Mouse (Mus musculus) liver (tissue): ENCODE results near the gene Gm14214.
A peak's percentile ranks its signal among the peaks of the same experiment; 100 is the strongest.

Experiments
- DNase-seq: peaks from one replicate; pipeline ENCODE4 v3.0.0-alpha.2; 2020; ENCODE audit warnings: mixed read lengths

Gene Gm14214

DNA sequence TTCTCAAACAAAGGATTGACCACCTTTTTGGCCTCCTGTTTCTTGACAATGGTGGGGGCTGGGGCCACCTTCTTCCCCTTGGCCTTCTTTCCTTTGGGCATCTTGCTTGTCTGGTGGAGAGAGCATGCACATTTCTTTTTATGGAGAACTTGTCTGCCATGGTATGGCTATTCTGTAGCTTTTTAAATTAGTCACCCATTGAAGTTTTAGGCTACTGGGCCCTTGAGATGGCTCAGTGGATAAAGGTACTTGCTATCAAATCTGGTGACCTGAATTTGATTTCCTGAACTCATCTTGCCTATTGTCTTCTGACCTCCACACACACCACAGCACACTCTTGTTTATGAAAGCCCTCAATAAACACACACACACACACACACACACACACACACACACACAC is at the start of gene Gm14214:
Gene Gm14214 (minus strand): TSS at position 101 of the 400 bp plus-strand sequence.
- DNase-seq = no peak

DNA sequence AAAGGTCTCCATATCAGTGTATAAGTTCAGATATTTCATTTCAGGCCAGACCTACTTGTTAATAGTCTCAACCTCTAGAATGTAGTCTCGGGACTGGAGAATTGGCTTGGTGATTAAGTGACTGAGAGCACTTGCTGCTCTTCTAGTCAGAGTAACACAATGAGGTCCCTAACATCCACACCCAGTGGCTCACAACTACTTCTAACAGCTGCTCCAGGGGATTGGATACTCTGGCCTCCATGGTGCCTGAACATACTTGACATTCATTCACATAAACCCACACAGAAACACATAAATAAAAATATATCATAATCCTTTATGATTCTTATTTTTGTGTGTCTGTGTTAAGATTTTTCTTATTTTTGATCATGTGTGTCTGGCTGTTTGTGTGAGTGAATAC is 48.8 kb upstream of the Gm14214 start:
- no peak for DNase-seq

DNA sequence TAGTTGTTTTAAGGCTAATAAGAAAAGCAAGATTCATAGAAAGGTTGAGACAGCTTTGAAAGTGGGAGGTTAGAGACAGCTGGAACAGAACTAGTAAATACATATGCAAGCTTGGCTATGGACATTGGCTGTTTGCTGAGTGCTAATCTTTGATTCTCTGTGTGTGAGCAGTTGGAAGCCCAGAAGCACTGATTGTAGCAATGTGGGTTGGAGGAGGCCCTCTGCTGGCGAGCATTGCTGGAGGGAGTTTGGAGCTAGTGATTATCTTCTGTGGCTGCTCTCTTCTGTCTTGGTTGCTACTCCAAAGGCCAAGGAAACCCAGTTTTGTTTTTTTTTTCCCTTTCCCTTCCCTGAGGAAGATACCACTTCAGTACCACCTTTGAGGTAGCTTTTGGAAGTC is 48.0 kb upstream of the Gm14214 start:
- peak; percentile 56 for DNase-seq

DNA sequence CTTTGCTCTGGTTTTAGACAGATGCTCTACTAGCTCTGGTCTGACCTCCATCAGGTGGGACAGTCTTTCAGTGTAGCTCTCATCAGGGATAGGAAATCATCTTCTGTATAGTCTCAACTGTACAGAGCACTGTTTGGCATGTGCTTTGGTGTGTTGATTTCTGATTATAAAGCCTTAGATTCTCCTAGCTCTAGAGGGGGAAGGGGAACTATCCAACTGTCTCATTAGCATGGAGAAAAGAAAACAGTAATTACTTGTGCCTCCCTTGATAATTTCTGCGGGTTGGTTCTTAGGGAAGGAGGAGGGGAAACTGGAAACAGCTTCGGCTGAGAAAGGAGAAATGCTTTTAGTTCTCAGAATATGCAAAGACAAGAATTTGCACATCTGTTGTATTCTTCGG is 47.3 kb upstream of the Gm14214 start:
- DNase-seq = no peak

DNA sequence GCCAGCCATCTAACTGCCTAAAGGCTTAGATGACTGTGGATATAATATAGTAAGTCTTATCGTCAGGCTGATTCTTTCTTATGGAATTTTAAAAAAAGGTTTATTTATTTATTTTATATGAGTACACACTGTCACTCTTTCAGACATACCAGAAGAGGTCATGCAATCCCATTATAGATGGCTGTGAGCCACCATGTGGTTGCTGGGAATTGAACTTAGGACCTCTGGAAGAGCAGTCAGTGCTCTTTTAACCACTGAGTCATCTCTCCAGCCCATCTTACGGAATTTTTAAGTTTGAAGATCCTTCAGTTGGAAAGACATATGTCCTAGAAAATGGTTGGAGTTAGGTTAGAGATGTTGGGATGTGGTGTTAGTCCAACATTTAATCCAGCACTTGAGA is 43.6 kb upstream of the Gm14214 start:
- DNase-seq = no peak

DNA sequence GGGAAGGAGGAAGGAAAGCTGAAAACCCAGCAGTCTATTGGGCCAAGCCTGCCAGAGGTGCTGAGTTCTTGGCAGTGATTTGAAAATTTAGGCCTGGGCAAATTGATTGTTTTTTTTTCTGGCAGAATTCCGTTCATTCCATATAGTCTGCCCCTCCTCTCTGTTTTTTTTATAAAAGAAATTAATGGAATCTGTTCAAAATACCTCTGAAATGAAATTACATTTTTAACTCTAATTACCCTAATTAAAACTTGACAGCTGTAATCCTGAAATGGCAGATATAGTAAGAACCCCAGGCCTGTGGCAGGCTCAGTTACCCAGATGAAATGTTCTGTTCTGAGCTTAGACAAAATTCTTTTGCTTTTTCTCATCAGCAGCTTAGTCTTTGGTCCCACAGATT is 41.0 kb upstream of the Gm14214 start:
- DNase-seq = no peak

DNA sequence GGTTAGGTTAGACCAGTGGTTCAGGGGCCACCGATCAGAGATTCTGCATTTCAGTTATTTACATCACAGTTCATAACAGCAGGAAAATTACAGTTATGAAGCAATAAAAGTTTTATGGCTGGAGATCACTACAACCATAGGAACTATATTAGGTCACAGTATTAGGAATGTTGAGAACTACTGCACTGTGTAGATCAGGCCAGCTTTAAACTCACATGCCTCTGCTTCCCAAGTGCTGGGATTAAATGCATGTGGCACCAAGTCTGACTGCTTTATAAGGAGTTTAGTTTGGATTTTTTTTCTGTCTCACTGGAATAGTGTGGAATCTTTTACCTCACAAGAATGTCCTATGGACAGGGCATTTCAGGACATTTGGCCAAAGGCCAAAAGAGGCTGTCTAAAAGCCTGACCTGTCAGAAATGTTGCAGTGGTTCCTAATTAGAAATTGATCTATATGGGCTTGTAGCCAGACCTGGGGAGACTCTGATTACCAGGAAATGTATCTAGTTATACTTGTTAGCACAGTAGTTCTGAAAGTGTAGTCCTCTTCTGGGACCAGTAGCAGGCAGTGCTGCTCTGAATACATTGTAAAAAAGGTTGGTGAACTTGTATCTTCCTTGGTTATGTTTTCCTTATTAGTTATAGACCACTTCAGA is 39.4 kb upstream of the Gm14214 start:
- DNase-seq = no peak

DNA sequence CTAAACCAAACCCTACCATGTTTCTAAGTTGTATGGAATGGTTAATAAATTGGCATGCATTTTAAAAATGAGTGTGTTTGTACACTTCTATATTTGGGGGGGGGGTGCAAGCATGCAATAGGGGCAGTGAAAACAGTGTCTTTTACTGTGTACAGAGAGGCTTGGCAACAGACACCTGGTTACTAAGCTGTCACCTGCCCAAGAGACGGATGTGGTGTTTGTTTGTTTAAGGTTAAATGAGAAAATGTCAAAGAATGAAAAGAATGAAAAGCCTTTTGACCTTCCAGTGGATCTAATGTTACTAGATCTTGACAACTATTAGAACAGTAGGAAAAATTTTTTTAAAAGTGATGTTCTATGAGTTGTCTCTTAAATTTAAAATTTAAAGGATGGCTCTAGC is 37.9 kb upstream of the Gm14214 start:
- DNase-seq = no peak

DNA sequence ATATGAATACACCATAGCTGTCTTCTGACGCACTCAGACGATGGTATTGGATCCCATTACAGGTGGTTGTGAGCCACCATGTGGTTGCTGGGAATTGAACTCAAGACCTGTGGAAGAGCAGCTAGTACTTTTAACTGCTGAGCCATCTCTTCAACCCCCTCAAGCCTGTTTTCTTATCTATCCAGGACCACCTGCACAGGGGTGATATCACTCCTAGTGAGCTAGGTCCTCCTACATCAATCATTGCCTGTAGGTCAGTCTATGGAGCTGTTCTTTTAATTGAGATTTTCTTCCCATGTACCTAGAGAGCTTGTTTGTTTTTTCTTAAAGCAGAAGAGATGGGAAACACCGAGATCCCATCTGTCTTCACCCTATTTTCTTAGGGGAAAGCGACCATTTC is 34.0 kb upstream of the Gm14214 start:
- DNase-seq = no peak

DNA sequence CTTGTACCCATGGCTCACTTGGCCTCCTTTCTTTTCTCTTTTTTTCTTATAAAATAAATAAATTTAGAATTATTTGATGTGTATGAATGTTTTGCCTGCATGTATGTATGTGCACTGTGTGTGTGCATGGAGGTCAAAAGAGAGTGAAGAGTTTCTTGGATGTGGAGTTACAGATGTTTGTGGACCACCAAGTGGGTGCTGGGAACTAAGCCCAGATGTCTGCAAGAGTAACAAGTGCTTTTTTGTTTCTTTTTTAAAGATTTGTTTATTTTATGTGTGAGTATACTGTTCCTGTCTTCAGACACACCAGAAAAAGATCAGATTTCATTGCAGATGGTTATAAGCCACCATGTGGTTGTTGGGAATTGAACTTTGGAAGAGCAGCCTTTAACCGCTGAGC is 33.5 kb upstream of the Gm14214 start:
- no peak for DNase-seq

DNA sequence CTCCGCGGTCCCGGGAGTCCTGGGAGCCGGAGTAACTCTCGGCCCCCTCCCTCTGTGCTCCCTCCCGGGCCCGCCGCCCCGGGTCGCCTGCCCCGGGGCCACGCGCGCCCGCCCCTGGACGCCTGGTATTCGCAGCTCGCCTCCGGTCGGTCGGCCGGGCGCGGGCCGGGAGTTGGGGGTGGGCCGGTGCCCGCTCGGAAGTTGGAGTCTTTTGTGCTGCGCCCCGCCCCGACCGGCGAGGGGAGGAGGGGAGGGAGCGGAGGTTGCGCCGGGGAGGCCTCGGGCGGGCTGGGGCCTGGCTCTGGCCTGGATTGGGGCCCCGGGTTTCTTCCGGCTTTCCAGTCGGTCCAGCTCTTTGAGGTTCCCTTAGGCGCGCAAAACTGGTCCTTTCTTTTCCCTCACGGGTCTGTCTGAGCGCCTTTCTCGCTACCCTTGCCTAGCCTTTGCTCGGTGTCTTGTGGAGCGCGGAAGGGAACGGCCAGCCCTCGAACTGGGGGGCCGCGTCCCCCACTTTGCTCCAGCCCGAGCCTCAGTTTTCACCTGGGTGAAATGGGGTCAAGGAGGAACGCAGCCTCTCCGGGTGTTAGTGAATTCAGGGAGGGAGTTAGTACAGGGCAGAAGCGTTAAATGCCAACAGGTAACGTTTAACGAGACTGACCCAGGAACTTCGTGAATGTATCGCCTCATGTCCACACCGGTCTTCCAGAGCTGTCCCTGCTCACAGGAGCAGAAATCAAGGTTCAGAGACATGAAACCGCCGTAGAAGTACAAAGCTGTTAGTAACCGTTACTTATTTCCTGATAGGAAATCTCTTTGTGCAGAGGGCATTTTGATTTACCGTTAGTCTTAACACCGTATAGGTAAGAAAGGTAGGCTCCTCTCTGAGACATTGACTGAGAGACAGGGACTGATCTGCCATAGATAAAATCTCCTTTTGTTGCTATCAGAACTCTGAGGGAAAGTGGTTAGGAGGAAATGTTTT is 22.1 kb upstream of the Gm14214 start:
- DNase-seq = peak; percentile 87

DNA sequence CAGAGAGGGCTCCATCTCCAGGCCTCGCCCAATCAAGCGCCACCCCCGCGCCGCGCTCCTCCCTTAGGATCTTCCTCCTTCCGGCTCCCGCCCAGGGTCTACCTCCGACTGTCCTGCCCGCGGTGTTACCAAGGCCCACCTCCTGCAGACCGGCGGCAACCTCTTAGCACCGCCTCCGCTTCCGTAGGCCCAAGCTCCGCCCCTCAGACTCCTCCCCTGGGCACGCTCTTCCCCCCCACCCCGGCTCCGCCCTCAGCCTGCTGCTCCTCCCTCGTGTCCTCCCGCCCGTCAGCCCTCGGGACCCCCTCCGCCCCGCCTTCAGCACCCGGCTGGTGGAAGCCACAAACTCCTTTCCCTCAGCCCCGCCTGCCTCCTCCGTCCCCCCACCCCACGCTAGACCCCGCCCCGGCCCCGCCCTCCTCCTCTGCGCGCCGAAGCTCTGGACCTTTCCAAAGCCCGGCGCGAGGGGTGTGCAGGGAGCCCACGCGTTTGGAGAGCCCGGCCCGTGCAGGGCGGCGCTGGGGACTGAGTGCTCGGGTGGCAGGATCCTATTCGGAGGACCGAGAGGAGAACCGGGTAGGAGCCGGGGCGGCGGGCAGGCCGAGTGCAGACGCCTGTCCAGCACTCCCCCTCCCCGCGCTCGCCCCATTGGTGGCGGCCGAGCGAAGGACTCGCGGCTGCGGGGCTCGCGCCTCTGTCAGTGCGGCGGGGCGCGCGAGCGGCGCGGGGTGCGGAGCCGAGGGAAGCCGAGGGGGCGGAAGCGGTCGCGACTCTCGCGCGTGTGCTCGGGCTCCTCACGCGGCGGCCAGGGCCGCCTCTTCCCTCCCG is 21.0 kb upstream of the Gm14214 start, which contains the start of the genes Raly and a:
Gene Raly (plus strand): TSS at position 441 of the 828 bp plus-strand sequence.
Gene a (plus strand): TSS at position 747 of the 828 bp plus-strand sequence.
- peak; percentile 100 for DNase-seq

DNA sequence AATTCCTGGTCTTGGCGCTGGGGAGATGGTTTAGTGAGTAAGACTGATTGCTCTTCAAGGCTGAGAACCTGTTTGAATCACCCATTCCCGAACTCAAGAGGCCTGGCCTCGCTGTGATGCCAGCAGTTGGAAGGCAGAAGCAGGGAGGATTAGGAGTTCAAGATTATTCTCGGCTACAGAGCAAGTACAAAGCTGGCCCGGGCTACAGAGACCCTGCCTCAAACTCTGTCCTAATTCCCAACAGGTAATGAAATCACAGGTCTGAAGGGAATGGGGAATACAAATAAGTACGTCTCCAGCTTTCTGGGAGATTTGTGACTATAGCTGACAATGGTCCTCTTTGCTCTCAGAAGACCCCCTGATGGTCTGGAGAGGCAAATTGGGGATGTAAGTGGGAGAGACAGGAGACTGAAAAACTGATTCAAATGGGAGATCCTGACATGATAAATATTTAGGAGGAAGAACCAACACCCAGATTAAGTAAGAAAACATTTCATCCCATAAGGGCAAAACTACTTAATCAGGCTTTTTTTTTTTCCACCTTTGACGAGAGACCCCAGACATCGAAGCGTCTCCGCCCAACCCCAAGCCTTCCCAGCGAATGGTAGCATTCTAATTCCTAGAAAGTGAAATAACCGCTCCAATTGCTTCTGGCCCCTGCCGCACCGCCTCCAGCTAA is 20.3 kb upstream of the Gm14214 start:
- DNase-seq = no peak

DNA sequence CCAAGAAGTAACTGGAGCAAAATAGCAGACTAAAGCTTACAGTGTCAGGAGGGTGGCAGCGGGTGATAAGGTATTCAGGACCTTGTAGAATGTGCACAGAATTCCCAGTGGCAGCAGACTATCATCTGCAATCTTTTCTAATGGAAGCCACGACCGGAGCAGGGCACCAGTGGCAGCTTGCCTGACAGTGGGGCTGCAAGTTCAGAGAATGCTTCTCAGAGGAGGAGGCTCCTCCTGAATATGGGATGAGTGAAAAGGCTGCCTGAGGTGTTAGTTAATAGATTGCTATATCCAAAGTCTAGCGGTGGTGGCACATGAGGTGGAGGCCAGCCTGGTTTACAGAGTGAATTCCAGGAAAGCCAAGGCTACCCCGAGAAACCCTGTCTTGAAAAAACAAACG is 19.6 kb upstream of the Gm14214 start:
- peak; percentile 30 for DNase-seq

DNA sequence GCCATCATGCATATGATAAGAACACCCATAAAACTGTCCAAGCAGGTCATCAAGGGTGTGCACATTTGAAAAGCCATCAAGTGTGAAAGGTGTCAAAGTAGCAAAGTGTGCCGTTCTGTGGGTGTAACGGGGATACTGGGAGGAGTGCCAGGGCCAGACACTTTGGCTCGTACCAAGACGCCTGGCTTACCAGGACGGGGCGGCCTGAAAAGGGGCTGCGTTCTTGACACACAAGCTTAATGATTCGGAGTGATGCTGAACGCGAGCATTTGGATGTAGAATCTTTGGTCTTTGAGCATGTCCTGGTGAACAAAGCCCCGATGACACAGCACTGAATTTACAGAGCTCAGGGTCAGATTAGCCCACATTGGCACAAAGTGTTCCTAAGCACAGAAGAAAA is 16.9 kb upstream of the Gm14214 start:
- peak; percentile 37 for DNase-seq

DNA sequence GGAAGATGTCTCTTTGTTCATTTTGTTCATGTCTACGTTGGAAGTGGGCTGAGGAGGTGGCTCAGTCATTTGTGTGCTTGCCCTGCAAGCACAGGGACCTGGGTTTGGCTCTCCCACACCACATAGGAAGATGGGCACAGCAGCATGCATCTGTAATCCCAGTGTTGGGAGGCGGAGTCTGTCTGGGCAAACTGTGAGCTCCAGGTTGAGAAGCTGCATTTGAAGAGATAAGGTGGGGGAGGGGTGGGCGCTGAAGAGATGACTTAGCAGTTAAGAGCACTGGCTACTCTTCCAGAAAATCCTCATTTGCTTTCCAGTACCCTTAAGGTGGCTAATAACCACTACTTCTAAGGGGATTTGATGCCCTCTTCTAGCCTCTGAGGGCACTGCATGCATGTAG is 16.4 kb upstream of the Gm14214 start:
- DNase-seq = peak; percentile 96

DNA sequence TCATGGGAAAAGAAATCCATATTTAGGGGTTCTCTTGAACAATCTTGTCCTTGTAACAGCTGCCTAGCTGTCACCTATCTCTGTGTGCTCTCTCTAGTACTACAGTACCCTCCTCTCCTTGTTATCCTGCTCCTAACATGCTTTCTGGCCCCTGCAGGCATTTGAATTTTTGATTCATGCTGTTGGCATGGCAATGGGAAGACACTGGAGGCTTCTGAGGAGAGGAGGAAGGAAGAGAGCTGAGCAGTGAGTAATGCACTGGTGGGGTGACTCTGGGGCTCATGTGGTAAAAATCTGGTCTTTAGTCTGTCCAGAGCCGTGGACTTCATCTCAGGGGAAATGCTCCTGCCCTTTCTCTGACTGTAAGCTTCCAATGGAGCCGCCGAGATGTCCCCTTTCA is 15.5 kb upstream of the Gm14214 start:
- no peak for DNase-seq

DNA sequence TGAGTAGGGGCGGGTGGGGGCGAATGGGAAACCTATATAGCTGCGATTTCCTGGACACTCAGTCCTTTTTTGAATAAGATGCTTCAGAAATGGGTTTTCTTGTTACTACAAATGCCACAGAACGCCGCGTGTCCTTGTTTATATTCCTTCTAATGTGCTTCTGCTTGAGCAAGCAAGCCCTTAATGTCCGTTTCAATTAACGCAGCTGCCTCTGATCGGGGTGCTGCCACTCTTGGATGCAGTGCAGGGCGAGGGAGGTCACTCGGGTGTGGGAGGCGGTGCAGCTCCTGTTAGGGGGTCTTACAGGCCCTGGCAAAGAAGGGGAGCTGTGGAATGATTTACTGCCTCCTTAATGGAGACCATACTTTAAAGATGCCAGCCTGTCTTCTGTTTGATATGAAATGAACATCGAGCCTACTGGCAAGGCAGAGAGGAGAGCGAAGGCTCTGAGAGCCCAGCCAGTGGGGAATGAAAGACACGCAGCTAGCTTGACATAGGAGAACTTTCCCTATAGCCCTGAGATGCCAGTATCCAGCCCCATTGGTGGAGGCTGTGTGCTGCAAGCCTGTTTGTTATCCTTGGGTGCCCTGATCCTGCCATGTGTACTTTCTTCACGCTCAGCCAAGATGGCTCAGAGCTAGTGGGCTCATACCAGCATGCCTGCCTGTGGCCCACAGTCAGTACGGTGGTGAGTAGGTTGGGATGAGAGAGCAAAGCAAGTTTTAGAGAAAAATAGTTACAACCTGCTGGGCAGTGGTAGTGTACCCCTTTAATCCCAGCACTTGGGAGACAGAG is 13.2 kb upstream of the Gm14214 start:
- DNase-seq = no peak

DNA sequence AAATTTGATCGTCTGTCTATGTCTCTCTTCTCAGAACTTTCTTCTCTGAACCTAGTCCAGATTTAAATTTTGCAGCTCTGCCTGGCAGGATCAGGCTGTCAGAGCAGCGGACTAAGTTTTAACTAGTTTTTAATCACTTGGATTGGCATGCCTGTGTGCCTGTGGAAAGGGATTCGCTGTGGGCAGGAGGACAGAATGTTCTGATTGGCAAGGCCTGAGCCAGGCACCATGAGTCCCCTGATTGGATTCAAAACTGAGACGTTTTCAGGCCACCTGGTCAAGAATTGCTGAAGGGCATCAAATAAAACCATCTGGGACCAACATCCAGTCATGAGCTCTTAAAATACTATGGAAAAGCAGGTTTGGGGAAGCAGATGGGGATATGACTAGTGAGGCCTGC is 12.5 kb upstream of the Gm14214 start:
- no peak for DNase-seq

DNA sequence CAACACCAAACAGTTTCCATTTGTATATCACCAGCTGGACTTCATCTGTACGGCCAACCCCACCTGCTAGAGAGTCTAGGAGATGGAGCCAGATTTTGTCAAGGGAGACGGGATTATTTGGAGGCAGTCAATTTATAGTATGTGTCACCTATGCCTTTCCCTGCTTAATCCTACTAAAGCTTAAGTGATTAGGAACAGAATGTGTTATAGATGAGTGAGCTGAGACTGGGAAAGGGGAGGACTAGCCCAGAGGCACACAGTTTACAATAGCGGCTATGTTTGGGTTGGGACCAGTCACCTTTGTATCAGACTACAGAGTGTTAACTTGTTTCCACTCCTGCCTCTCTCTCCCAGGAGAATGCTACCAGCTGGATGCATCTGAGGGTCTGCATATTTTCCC is 9.8 kb upstream of the Gm14214 start:
- DNase-seq = no peak

DNA sequence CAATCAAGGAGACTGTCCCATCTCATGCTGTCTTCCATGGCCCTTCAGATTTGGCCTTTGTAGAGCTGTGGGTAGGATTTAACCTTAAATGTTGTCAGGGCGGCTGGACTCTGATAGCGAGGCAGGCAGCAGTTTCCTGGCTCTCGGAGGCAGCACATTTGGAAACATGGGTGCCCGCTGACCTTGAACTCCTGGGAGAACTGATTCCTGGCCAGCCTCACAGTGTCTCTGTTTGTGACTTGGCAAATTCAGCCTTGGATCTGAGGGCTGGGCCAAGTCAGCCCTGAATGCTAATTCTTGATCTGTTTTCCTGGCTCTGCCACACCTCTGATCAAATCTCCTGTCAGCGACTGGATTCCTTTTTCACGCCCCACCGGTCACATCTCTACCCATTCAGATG is 6.7 kb upstream of the Gm14214 start:
- no peak for DNase-seq

DNA sequence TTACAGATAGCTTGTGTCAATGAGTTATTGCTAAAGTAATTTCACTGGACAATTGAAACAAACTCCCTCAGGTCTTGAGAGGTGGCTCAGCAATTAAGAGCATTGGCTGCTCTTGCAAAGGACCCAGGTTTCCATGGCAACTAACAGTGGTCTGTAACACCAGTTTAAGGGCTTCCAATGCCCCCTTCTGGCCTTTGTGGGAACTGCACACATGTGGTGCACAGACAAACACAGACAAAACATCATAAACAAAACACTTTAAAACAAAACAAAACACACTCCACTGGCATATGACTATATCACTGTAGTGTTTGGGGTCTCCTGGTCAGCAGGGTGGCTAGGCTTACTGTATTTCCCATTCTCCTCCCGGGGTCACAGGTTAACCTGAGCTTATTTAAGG is 4.2 kb upstream of the Gm14214 start:
- DNase-seq = peak; percentile 70
